Mouse (Mus musculus) thymus, postnatal 25 days (tissue): Measurements from ENCODE around the gene Capn11.
"Not testable (repeated sequence)": the region's sequence is repeated elsewhere in the genome, so short reads cannot be mapped to it uniquely, and the experiment has no call there.

Experiments used
- DNase-seq: peaks from one replicate; pipeline ENCODE4 v3.0.0; 2022

The Capn11 gene

DNA sequence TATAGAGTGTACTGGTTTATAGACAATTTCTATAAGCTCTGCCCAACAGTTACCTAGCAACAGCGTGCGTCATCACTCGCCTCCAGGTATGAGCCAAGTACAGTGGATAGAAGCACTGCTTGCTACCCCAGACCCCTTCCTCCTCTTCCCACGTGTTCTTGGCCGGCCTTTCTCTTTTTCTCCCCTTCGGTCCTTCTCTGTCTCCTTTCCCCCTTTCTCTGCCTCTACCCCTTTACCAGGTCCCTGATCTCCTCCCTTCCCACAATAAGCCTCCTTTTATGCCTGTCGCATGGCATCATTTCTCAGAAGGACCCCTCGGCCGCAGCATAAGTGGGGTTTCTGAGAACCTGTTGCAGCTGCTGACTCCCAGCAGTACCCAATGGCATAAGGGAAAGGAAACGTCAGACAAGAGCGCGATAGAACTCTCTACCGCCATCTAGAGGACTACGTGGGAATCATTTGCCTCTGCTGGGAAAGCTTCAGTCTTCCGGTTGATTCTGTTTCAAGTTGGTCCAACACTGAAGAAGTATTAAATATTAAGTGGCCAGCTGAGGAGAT, 32.5 kb downstream of the Capn11 start:
- DNase-seq, result peak; percentile 80

DNA sequence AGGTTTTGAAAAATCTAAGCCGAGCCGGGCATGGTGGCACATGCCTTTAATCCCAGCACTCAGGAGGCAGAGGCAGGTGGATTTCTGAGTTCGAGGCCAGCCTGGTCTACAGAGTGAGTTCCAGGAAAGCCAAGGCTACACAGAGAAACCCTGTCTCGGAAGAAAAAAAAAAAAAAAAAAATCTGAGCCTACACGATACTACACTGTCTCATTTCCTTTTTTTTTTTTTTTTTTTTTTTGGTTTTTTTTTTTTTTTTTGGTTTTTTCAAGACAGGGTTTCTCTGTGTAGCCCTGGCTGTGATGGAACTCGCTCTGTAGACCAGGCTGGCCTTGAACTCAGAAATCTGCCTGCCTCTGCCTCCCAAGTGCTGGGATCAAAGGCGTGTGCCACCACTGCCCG, 35.7 kb downstream of the Capn11 start:
- not testable (repeated sequence) for DNase-seq

DNA sequence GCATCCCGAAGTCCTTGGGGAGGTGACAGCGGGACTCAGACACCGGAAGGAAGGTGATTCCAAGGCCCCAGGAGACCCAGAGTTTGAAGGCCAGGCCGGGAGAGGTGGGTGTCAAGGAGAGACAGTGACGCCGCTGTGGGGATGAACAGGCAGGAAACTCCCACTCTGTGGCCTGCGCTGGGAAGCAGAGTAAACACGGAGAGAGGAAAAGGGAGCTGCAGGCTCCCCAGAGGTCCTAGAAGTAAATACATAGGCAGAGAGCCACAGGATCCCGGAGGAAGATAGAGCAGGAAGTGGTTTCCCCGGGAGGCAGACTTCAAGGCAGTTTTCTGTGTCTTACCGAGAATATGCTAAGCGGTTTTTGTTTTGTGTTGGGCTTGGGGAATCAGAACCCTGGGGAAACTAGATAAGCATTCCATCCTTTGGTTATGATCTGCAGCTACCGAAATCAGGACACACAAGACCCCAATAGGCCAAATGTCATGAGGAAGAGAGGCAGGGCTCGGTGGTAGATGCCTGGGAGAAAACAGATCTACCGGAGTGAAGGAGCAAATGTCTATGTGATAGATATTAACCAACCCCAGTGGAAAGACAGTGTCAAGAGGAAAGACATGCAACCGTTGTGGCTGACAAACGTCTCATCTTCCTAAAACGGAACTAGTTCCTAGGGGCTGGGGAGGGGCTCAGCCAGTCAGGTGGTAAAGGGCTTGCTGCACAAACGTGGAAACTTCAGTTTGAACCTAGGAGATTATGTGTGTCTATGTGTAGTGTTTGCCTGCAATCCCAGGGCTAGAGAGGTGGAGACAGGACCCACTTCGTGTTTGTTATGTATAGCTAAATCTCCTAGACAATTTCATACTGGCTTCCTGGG, 39.5 kb downstream of the Capn11 start:
- DNase-seq, result peak; percentile 59

DNA sequence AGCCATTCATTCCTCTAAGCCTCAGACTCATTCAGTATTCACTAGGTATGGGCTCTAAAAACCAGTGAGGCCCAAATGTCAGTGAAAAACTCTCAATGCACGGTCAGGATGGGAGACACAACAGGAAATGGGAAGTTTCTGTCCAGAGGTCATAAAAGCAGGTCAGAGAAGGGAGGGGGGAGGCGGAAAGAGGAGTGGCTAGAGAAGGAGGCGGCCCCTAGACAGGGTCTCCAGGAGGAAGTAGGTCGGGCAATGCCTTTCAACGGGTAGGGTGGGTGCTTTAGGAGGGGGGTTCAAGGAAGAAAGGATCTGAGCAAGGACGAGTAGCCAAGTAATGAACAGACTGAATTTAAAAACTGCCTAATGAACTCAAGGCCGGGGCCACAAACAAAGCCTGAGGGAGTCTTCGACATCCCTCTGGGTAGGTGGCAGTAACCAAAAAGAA, 40.2 kb downstream of the Capn11 start:
- DNase-seq, result peak; percentile 74

DNA sequence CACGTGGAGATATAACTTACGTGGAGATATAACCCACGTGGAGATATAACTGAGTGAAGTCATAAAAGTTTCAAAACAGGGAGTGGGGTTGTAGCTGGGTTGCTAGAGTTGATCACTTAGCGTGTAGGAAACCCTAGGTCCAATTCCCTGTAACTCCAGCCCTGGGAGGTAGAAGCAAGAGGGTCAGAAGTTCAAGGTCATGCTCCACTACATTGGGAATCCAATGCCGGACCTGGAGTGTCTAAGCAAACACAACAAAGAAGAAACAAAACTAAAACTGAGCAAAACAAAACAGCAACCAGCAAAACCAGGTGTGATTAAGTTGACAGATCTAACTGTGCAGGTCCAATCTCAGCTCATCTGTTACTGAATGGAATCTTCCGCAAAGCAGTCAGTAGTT, 41.5 kb downstream of the Capn11 start:
- no peak for DNase-seq

DNA sequence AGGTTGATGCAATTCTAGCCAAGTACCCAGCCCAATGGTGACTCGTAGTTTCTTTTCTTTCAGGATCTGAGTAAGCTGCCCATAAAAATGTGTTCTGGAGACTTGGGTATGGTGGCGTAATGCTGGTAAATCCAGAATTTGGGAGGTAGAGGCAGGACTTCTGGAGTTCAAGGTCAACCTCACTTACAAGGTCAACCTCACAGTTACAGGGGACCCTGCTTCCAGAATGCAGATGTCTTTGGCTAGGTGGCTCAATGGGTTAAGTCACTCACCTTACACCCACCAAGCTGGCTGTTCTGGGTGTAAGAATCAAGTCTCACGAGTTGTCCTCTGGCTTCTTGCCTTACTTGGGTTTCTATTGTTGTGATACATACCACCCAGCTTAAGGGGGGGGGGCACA, 42.4 kb downstream of the Capn11 start:
- no peak for DNase-seq

DNA sequence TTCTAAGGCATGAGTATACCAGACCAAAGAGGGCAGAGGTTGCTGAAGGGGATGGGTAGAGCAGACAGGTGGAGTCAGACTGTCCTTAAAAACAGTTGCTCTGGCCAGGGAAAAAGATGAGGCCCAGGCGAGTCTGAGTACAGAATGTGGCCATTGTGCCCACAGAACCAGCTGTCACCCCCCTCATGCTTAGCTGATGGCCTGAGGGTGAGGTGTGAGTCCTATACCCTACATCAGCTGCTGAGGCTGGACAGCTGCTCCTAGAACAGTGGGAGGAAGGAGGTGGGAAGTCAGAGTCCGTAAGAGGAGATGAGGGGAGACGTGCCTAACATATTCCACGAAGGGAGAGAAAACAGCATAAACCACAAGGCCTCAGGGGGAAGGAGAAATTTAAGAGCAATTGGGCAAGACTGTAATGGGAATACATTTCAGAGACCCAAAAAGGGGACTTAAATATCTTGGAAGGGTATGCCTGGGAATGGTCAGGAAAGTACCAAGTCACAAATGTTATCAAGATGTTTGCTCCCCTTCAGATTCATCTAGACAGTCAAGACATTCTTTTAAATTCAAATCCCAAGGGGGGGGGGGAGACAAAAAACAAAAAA, 43.0 kb downstream of the Capn11 start:
- no peak for DNase-seq

DNA sequence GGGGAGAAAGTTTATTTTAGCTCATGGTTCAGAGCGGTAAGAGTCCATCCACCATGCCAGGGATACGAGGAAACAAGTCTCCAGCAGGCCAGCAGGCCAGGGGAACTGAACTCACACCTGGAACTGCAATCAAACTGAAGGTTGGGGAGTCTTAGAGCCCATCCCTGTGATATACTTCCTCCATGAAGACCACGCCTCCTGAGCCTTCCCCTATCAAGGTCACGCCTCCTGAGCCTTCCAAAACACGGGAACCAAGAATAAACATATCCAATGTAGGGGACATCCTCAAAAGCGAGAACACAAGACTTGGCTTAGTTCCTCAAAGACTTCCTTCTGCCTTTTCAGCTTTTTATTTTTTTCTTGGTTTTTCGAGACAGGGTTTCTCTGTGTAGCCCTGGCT, 46.2 kb downstream of the Capn11 start:
- no peak for DNase-seq

DNA sequence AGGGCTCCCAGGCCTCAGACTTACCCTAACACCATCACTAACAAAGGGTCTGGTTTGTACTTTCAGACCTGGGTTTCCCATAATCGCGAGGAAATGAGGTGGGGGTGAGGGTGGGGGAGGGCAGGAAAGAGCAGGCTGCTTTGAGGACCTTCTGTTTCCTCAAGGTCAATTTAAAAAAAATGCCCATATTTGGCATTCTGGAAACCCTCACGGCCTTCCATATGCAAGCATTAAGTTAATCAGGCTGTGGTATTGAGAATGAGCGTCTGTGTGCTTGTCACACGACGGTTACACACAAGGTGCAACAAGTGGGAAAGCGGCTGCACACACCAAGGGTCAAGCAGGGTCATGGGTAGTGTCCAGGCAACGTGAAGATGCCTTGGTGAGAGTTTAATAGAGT, 47.1 kb downstream of the Capn11 start:
- no peak for DNase-seq

DNA sequence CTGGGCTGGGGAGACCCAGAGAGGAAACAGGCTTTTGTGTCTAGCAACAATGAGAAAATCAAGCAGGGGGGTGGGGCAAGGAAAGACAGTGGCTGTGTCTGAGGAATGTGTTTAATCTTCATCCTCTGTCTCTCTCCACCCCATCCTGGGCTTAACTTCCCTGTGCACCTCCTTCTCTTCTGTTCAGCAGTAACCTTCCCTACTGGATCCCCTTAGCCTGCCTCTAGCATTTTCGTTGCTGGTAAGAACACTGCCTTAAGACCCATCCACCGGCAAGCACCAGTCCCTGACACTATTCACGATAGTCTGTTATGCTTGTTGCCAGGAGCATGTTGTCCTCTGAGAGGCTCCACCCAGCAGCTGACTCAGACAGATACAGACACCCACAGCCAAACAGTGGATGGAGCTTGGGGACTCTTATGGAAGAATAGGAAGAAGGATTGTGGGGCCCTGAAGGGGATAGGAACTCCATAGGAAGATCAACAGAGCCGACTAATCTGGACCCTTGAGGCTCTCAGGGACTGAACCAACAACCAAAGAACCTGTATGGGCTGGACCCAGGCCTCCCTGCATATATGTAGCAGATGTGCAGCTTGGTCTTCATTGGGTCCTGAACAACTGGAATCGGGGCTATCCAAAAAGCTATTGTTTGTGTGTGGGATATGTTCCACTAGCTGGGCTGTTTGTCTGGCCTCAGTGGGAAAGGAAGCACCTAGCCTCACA, 48.8 kb downstream of the Capn11 start:
- DNase-seq, result no peak

DNA sequence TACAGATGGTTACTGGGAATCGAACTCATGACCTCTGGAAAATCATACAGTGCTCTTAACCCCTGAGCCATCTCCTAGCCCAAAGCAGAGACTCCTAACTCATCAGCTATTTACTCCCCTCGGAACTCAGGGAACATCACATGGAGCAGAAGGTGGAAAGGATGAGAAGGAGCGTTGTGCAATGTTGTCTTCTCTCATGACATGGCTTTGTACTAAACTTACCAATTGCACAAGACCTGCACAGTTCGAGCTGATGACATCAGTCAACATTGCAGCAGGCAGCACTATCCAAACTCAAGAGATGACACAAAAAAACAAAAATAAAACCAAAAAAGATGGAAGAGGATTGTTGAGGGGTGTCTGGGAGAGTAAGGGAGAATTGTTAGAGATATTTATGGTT, 50.7 kb downstream of the Capn11 start:
- no peak for DNase-seq

DNA sequence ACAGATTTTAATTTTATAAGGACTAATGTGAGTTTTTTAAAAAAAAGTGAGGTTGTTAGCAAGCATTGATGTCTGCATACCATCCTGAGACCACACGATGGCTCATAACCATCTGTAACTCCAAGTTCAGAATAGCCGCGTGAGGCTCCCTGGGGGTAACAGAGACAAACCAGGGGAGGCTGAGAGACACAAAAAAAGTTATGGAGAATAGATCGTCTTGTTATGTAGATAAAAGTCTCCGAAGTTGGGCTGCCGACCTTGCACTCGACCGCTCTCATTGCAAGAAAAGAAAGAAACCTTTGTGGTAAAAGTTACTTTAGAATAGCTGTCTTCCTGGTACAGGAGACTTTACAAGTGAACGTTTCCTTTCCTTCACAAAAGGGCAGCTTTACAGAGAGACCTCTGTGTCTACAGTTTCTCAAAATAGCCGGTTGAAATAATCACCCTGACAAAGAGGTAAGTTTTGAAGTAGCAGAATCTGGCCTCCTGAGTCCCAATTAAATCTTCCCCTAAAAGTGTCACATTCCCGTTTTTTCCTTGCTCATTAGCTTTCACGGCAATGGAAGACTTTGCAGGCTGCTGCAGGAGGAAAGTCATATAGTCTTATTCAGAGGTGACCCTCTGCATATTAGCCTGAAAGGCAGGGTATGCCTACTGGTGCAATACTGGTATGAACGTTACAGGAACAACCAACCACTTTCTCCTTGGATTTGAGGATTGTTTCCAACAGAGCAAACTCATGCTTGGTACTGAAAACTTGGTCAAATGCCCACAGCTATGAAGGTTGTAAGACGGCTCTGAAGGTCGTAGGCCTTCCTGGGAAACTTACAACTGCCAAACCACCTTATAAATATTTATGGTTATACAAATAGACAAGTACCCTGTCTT, 51.9 kb downstream of the Capn11 start:
- no peak for DNase-seq

DNA sequence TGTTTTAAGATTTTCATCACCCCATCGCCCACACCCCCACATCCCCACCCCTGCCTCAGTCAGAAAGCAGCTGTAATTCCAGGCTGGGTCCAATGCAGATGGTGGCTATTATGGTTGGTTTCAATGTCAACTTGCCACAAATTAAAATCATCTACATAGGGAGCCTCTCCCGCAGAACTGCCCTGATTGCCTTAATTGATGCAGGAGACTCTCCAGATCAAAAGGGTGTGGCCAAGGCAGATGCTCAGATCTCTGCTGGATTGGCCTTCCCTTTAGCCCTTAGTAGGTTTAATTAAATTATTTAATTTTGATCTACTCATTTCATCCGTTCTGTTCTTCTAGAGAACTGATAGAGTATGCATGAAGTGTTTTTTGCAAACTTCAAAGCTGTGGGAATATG, 56.1 kb downstream of the Capn11 start:
- no peak for DNase-seq

DNA sequence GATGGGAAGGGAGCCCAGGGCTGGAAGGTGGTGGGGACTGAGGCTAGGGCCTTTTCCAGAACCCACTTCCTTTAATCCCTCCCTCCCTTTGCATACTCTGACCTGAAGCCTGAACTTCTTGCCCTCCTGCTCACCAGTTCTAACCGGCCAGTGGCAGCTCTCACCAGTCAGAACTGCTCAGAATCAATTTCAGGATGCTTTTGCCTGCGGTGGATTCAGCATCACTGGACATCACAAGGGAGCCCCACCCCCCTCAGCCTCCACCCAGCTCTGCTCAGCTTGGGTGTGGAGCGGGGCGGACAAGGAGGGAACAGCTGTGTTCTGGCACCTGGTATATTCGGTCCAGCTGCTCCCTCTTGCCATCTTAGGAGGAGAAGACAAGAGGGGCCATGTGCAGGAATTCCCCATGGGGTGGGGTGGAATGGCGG, 57.2 kb downstream of the Capn11 start, which contains the start of gene Mymx:
TSS of gene Mymx (minus strand) at position 226 of the 428 bp plus-strand sequence.
- no peak for DNase-seq

DNA sequence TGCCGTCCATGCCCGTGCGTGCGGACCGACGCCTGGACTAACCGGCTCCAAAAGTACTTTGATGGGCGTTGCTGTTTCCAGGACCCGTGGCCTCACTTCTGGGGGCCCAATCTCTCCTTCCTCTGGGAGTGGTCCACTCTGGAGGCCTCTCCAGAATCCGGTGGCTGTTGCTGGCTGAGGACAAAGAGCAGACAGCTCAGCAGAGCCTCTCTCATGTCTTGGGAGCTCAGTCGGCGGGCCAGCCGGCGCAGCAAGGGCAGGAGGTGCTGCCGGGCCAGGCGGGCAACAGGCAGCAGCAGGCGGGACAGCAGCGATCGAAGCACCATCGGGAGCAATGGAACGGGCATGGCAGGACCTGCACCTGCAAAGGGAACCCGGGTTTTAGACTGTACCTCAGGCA, 57.8 kb downstream of the Capn11 start:
- no peak for DNase-seq

DNA sequence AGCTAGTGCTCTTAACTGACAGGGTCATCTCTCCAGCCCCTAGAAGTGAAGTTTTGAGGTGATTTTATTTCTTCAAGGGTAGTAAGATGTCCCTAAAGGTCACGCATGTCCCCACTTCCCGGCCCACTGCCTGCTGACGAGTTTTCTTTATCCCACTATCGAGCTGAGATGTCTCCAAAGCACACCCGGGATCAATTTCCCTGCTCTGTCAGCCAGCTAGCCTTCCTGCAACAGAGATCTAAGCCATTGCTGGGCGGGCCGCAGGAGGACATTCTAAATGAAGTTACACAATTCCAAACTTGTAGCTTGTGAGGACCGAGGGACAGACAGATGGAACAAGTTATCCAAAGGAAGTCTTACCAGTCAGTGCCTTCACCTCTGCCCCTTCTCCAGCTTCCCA, 58.9 kb downstream of the Capn11 start:
- no peak for DNase-seq

DNA sequence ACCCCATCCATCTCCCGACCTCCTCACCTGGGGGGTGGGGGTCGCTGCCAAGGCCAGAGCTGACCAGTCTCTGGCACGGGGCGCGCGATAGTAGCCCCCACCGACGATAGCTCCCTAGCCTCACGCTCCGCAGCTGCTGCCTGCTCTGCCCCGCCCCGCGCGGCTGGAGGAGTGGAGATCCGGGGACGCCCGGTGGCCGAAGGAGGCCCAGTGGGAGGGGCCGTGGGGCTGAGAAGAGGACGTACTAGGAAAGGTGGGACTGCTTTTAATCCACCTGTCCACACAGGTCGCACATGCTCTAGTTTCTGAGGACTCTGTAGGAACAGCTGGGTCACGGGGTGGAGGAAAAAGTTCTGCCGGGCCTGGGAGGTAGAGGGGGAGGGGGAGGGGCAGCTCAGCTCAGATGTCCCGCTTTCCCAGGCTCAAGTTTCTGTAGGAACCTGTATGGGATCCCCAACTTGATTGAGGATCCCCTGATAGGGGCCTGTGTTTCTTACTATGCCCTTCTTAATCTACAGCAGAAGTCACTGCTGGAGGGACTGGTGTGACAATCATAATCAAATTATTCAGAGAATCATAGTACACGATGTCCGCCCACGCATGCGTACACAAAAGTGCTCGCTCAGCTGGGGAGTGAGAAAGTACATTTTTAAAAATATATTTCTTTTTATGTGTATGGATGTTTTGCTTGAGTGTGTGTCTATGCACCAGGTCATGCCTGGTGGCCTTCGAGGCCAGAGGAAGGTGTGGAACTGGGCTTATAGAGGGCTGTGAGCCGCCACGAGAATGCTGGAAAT, 59.5 kb downstream of the Capn11 start, which contains the start of gene Slc29a1:
TSS of gene Slc29a1 (minus strand) at position 161 of the 797 bp plus-strand sequence.
- no peak for DNase-seq

DNA sequence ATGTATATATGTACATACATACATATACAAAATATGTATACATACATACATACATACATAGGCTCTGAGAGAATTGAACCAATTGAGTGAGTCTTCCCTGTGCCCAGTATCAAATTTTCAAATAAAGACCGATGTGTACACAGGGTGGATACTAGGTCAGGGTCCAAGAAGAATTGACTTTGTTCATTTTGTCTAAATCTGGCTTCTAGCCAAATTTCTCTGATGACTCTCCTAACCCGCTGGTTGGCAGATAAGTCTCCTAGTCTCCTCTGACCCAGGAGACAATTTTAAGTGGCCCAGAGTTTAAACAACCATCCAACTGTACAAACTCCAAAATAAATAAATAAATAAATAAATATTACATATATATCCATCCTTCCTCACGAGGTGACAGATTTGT, 60.2 kb downstream of the Capn11 start:
- no peak for DNase-seq

DNA sequence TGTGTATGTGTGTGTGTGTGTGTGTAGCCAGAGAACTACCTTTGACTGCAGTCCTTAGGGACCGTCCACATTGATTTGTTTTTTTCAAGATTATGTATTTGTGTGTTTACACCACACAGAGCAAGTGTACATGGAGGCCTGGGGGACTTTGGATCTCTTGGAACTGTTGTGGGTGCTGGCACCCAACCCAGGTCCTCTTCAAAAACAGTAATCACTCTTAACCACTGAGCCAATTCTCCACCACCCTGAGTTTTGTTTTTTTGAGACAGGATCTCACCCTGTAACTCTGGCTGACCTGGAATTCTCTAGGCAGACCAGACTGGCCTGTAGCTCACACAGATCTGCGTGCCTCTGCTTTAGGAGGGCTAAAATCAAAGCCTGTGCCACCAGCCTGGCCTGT, 60.7 kb downstream of the Capn11 start:
- no peak for DNase-seq

DNA sequence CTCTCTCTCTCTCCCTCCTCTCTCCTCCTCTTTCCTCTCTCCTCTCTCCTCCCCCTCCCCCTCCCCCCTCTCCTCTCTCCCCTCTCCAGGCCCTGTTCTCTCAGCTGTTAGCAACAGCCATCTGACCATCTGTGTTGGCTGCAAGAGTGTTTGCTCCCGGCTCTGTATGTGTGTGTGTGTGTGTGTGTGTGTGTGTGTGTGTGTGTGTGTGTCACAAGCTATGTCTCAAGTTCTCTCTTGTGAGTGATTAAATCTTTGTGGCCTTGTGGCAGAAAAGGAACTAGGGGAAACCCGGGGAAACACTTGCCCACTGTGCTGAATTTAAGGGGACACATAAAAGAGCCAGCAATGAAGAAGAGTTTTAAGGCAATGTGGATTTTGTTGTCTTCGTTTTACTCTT, 61.3 kb downstream of the Capn11 start:
- DNase-seq, result no peak

DNA sequence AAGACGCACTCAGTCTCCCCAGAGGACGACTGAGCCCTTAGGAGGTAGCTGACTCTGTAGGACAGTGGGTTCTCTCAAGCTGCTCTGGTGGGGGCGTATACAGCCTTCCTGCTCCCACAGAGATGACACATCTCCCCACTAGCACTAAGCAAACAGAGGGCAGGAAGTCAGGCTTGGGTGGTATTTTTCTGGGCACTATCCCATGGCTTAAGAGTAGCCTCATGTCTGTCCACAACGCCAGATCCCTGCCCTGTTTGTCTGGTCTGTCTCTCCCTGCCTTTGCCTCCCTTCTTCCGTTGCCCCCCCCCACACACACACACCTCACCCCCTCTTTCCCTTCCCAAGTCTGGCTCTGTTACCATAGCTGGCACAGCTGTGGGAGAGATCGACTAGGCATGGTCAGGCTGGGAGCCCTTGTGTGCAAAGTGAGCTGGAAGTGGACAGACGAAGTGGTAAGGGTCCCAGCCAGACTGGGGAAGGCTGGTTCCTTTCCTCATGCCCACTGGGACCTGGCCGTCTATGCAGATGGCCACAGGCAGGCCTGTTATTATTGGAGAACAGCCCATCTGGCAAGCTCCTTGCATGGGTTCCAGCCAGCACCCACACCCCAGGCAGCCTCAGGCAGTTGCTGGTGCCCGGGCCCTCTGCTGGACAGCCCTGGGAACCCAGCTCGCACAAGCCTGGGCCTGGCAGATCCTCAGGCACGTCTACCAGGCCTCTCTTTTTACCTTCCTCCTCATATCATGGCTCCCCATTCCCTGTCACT, 62.3 kb downstream of the Capn11 start:
- DNase-seq, result peak; percentile 62
